Mouse (Mus musculus) heart, embryonic 10.5 days (tissue): ENCODE measurements around the gene Asic5. TPM values are rescaled to one million over a fixed set of nuclear protein-coding genes. Genes with fewer than 3 reads are reported as not detected.

ENCODE experiments used
- DNase-seq: peaks from one replicate; pipeline ENCODE4 v3.0.0-alpha.2; 2017; ENCODE audit warnings: low spot score
- H3K27ac ChIP-seq: fragments of 300-500 bp; sonication (generic); 2 replicates; pipeline ENCODE4 v1.5.1; 2016; ENCODE audit warnings: mild to moderate bottlenecking
- H3K27me3 ChIP-seq: fragments of 300-500 bp; sonication (generic); 2 replicates; pipeline ENCODE4 v1.6.1; 2016; ENCODE audit warnings: mild to moderate bottlenecking; ENCODE audit not compliant: poor library complexity, insufficient read depth, severe bottlenecking
- H3K36me3 ChIP-seq: fragments of 300-500 bp; sonication (generic); 2 replicates; pipeline ENCODE4 v1.6.1; 2016; ENCODE audit warnings: mild to moderate bottlenecking, moderate library complexity
- H3K4me1 ChIP-seq: fragments of 300-500 bp; sonication (generic); 2 replicates; pipeline ENCODE4 v1.6.1; 2016; ENCODE audit warnings: mild to moderate bottlenecking
- H3K4me3 ChIP-seq: fragments of 300-500 bp; sonication (generic); 2 replicates; pipeline ENCODE4 v1.5.1; 2016; ENCODE audit warnings: mild to moderate bottlenecking, moderate library complexity
- H3K9me3 ChIP-seq: fragments of 300-500 bp; sonication (generic); 2 replicates; pipeline ENCODE4 v1.6.1; 2016; ENCODE audit warnings: mild to moderate bottlenecking, moderate library complexity
- WGBS: fragments of 180-500 bp; shearing (Covaris S2); methylation state at CpG from one replicate; pipeline ENCODE4 v1.1.7; 2016; 5-methylcytosine and 5-hydroxymethylcytosine counted together
- polyA plus RNA-seq: library from polyadenylated mRNA; unstranded; fragments of >200 nt; fragmentation: Nextera tagmentation; extraction: Ambion mirVana; gene quantifications from 2 replicates; pipeline ENCODE4 v1.2.1, GENCODE M21; 2016

Asic5 gene
- not detected in 2 replicates for polyA plus RNA-seq

DNA sequence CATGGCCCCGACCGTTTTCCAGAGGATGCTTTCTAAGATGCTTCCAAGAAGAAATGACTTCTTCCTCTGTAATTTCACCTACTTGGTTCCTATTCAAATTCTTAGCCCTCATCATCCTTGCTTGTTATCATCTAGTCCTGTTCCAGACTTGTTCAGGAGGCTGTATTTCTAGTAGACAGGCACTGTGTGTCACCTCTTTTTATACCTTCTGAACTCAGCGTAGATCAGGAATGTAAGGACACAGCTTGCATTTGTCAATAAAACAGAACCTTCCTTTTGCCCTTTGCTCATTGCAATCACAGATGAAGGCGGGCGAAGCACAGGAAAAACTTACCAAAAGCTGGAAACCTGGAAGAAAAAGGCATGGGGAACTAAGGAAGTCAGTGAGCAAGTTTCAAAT lies at the start of gene Asic5:
Gene Asic5 (plus strand): TSS at position 301 of the 400 bp plus-strand sequence.
- WGBS: 73% methylated on average over 5 of the region's 5 CpGs
- H3K9me3 ChIP-seq: no peaks in the 10 kb centered on the region
- DNase-seq: no peak
- peaks cover 13% of the 10 kb centered on the region; the same call in 1 of the 2 replicates for H3K4me1 ChIP-seq
- no peaks in the 10 kb centered on the region for H3K27me3 ChIP-seq
- no peak within 1 kb of the TSS for H3K27ac ChIP-seq
- H3K36me3 ChIP-seq: no peaks in the 10 kb centered on the region
- H3K4me3 ChIP-seq: no peak within 1 kb of the TSS

DNA sequence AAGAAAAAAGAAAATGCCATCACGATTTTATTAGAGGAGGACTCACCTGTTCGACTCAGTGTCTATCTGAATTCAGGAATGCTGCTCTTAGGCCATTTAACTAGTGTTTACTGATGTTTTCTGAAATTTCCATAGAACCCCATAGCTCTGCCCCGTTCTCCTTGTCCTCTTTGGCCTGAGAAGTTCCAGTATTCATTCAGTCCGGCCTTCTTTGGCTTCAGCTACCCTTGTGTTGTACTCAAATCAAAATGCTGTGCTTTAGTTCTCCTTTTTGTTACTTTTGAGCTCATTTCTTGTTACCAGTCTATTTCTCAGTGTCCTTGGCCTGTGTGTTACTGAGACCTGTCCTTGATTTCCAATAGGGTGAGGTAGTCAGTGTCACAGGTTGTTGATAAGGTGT lies 48.7 kb upstream of the Asic5 start:
- 80% methylated on average over 4 of the region's 4 CpGs for WGBS
- no peaks in the 10 kb centered on the region for H3K9me3 ChIP-seq
- no peak for DNase-seq
- no peaks in the 10 kb centered on the region for H3K36me3 ChIP-seq
- H3K27ac ChIP-seq: peak overlapping the region; percentile 16; the same call in 1 of the 2 replicates
- H3K4me1 ChIP-seq: no peaks in the 10 kb centered on the region
- no peak overlapping the region for H3K4me3 ChIP-seq
- no peaks in the 10 kb centered on the region for H3K27me3 ChIP-seq

GRCm38 (mm10) chr3:81938924-81939323 lies 43.2 kb upstream of the Asic5 start:
- DNase-seq: no peak
- no peak overlapping the region for H3K4me3 ChIP-seq

DNA sequence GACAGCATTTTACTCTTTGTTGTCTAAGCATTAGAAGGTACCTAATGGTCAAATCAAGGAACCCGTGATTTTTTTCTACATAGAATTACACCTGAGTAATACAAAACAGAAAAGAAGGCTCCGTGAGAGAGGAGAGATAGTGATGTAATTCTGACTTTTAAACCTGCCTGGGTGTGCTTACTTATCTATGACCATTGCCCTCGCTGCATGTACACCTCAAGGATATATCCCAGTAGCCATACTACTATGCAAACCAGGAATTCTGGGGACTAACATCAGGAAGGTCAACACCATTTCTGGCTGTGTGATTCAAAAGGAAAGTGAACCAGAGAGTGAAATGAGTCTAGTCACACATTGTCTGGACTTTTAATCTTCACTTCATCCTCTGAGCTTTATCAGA lies 39.7 kb upstream of the Asic5 start:
- Histone ChIP-seq H3K9me3 (no peaks in the 10 kb centered on the region), H3K4me1 (peaks cover 7% of the 10 kb centered on the region), H3K27ac (no peak overlapping the region), H3K36me3 (no peaks in the 10 kb centered on the region), H3K27me3 (no peaks in the 10 kb centered on the region), H3K4me3 (no peak overlapping the region)
- DNase-seq: no peak
- 82% methylated on average over 3 of the region's 3 CpGs for WGBS

More at GRCm38 (mm10) chr3:81938924-81939323, 43.2 kb upstream of the Asic5 start:
- H3K9me3 ChIP-seq: no peaks in the 10 kb centered on the region
- peaks cover 7% of the 10 kb centered on the region for H3K4me1 ChIP-seq
- no peak overlapping the region for H3K27ac ChIP-seq
- 34% methylated on average over 3 of the region's 3 CpGs for WGBS
- no peaks in the 10 kb centered on the region for H3K36me3 ChIP-seq
- H3K27me3 ChIP-seq: no peaks in the 10 kb centered on the region

DNA sequence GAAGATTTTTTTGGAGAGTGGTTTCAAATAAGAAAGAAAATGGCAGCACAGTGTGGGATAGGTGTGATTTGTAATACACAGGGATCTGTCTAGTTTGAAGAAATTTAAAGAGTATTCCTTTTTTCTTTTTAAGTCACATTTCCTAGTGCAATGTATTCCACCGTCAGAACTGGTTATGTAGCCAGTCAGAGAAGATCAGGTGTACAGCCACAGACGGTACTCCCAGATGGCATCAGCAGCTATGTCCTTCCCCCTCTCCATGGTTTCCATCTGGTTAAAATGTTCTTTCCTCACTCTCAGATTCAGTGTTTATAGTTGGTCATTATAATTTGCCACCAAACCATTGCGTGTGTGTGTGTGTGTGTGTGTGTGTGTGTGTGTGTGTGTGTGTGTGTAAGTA lies 39.0 kb upstream of the Asic5 start:
- Histone ChIP-seq H3K27me3 (no peaks in the 10 kb centered on the region), H3K4me3 (no peak overlapping the region)

DNA sequence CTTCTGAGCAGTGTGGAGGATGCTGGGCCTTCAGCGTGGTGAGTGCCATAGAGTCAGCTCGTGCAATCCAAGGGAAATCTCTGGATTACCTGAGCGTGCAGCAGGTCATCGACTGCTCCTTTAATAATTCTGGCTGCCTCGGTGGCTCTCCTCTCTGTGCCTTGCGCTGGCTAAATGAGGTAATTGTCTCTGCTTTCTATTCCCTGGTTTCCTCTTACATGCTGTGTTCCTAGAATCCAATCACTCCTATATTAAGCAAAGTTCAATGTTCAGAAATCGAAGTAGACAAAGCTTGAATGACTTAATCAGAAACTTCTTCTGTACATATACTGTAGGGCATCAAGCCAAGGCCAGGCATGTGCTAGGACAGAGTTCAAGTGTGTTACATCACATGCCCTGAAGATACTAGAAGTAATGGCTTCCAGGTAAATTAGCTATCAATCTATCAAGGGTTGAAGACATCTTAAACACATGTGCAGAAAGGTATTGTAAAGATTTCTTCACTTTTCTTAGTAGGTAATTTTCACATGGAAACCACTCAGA lies 37.2 kb upstream of the Asic5 start:
- Histone ChIP-seq H3K27ac (no peak overlapping the region), H3K4me3 (no peak overlapping the region), H3K36me3 (no peaks in the 10 kb centered on the region), H3K4me1 (no peaks in the 10 kb centered on the region), H3K27me3 (no peaks in the 10 kb centered on the region), H3K9me3 (no peaks in the 10 kb centered on the region)
- WGBS: 84% methylated on average over 7 of the region's 7 CpGs
- DNase-seq: no peak

More for the DNA sequence above, 39.0 kb upstream of the Asic5 start:
- peaks cover 7% of the 10 kb centered on the region for H3K4me1 ChIP-seq
- H3K27ac ChIP-seq: no peak overlapping the region
- H3K36me3 ChIP-seq: no peaks in the 10 kb centered on the region
- WGBS: 89% methylated on average over 3 of the region's 3 CpGs
- DNase-seq: no peak
- no peaks in the 10 kb centered on the region for H3K9me3 ChIP-seq

- Histone ChIP-seq H3K27ac (no peak overlapping the region), H3K36me3 (no peaks in the 10 kb centered on the region), H3K4me1 (no peaks in the 10 kb centered on the region), H3K4me3 (no peak overlapping the region), H3K27me3 (no peaks in the 10 kb centered on the region), H3K9me3 (no peaks in the 10 kb centered on the region)
- DNase-seq: no peak
- 35% methylated on average over 1 of the region's 1 CpGs for WGBS
Measured at GRCm38 (mm10) chr3:81949048-81949447, 33.0 kb upstream of the Asic5 start.

DNA sequence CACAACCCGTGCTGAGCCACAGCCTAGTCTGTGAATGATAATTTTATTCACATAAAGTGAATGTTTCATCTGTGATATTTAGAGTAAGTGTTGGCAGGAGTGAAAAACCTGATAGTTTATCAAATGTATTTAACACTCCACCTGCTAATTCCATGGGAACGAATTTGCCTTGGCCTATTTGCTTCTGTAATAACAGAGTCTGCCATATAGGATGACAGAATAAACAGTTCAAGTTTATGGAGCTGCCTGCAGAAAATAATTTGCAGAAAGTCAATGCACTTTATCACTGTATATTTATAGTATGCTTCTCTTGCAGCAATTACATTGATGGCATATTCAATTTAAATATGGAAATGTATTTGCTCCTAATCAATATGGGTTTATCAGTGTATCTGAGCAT lies 30.3 kb upstream of the Asic5 start:
- WGBS: 77% methylated on average over 2 of the region's 2 CpGs
- no peak for DNase-seq
- H3K27me3 ChIP-seq: no peaks in the 10 kb centered on the region
- no peaks in the 10 kb centered on the region for H3K4me1 ChIP-seq
- H3K27ac ChIP-seq: no peak overlapping the region
- no peak overlapping the region for H3K4me3 ChIP-seq
- no peaks in the 10 kb centered on the region for H3K36me3 ChIP-seq
- no peaks in the 10 kb centered on the region for H3K9me3 ChIP-seq

DNA sequence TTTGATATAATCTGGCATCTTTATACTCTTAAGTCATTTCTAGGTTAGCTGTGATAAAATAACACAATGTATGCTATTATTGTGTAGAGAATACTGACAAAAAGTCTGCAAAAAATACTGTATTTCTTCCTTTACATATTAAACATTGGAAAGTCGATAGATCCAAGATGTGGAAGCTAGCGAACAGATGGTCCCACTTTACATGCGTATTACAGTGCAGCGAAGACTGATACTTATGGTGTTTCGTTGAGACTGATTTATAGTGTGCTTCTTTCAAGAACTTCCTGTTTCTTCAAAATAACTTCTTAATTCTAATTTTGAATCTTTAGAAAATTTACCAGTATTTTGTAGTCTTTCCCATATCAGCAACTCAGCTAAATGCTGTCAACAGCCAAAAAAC lies 24.6 kb upstream of the Asic5 start:
- Histone ChIP-seq H3K9me3 (no peaks in the 10 kb centered on the region), H3K36me3 (no peaks in the 10 kb centered on the region), H3K27ac (no peak overlapping the region), H3K27me3 (no peaks in the 10 kb centered on the region), H3K4me1 (no peaks in the 10 kb centered on the region), H3K4me3 (no peak overlapping the region)
- WGBS: 92% methylated on average over 5 of the region's 5 CpGs
- DNase-seq: no peak

DNA sequence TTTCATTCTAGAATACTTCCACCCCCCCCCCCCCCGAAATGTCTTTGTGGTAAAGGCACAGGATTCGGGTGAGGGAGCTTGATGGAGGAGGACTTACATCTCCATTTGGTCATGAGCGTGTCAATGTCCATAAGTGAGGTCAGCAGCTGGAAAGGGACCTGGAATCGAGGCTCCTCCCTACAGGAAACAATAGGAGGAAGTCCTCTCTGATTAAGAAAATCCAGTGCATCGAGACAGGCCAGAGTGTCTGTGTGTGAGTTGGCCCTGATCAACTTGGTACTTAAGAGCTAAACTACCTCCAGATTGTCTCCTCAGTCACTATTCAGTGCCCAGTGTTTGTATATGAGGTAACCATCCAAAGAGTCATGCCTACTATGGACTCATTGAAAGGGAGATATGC lies 20.8 kb upstream of the Asic5 start:
- no peak overlapping the region for H3K27ac ChIP-seq
- H3K4me3 ChIP-seq: no peak overlapping the region
- H3K27me3 ChIP-seq: no peaks in the 10 kb centered on the region
- no peaks in the 10 kb centered on the region for H3K9me3 ChIP-seq
- H3K4me1 ChIP-seq: no peaks in the 10 kb centered on the region
- WGBS: 73% methylated on average over 5 of the region's 5 CpGs
- no peak for DNase-seq
- no peaks in the 10 kb centered on the region for H3K36me3 ChIP-seq

DNA sequence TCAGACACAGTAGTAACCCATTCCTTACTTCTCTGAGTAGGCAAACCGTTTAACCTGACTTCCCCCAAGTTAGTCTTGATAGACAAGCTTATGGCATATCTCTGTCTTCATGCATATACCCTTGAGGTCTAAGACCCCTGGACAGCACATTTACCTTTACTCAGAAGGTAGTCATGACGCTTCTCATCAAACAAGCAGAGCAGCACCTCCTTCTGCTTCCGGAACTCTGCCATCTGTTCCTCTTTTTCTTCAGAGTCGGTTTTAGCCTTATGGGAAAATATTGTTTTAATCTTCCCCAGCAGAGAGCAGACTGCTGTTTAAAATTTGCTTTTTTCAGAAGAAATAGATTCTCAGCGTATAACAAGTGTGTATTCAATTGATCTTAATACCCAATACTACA lies 18.3 kb upstream of the Asic5 start:
- Histone ChIP-seq H3K27me3 (no peaks in the 10 kb centered on the region), H3K36me3 (no peaks in the 10 kb centered on the region)
- 81% methylated on average over 5 of the region's 5 CpGs for WGBS

GRCm38 (mm10) chr3:81964596-81964995 lies 17.5 kb upstream of the Asic5 start:
- Histone ChIP-seq H3K9me3 (no peaks in the 10 kb centered on the region), H3K36me3 (no peaks in the 10 kb centered on the region), H3K27me3 (no peaks in the 10 kb centered on the region), H3K4me3 (no peak overlapping the region), H3K27ac (no peak overlapping the region), H3K4me1 (no peaks in the 10 kb centered on the region)
- no peak for DNase-seq
- WGBS: 64% methylated on average over 3 of the region's 3 CpGs

More for the DNA sequence above, 18.3 kb upstream of the Asic5 start:
- H3K4me1 ChIP-seq: no peaks in the 10 kb centered on the region
- no peak overlapping the region for H3K4me3 ChIP-seq
- no peak for DNase-seq
- no peak overlapping the region for H3K27ac ChIP-seq
- no peaks in the 10 kb centered on the region for H3K9me3 ChIP-seq

GRCm38 (mm10) chr3:81975607-81976006 lies 6.5 kb upstream of the Asic5 start:
- 53% methylated on average over 4 of the region's 4 CpGs for WGBS
- peaks cover 17% of the 10 kb centered on the region for H3K4me1 ChIP-seq
- DNase-seq: no peak
- H3K4me3 ChIP-seq: no peak overlapping the region
- no peaks in the 10 kb centered on the region for H3K9me3 ChIP-seq
- no peaks in the 10 kb centered on the region for H3K27me3 ChIP-seq
- H3K27ac ChIP-seq: no peak overlapping the region
- H3K36me3 ChIP-seq: no peaks in the 10 kb centered on the region

GRCm38 (mm10) chr3:81976102-81976501 lies 6.0 kb upstream of the Asic5 start, which contains the start of gene Tdo2:
Gene Tdo2 (minus strand): TSS chr3:81976202.
- Histone ChIP-seq H3K4me3 (no peak within 1 kb of the TSS), H3K4me1 (peaks cover 17% of the 10 kb centered on the region), H3K9me3 (no peaks in the 10 kb centered on the region), H3K36me3 (no peaks in the 10 kb centered on the region), H3K27ac (no peak within 1 kb of the TSS), H3K27me3 (no peaks in the 10 kb centered on the region)
- no peak for DNase-seq
